Mouse (Mus musculus): ENCODE results near the gene Kbtbd7. TPM values are rescaled to one million over a fixed set of nuclear protein-coding genes. Genes with fewer than 3 reads are reported as not detected.

The Kbtbd7 gene
- polyA plus RNA-seq (2015; fragmentation: Nextera tagmentation; extraction: Ambion mirVana): 8.0 and 8.2 TPM in 2 replicates

GRCm38 (mm10) chr14:79425979-79426729 is at the start of gene Kbtbd7:
Kbtbd7 (plus strand) TSS chr14:79426511.
- H3K9me3 ChIP-seq (replicated peaks; ENCODE audit: control insufficient read depth, low read length): peaks cover 4% of the 10 kb centered on the region; the same call in 1 of the 2 replicates
- peak within 1 kb of the TSS; percentile 73 for H3K9ac ChIP-seq (ENCODE audit: low read length)
- under 1% methylated on average over 44 of the region's 44 CpGs for WGBS
- no peaks in the 10 kb centered on the region for H3K27me3 ChIP-seq (ENCODE audit: control insufficient read depth, insufficient read depth, low read length)
- no peaks in the 10 kb centered on the region for H3K4me1 ChIP-seq (ENCODE audit: control insufficient read depth, insufficient read depth, low read length)
- H3K36me3 ChIP-seq (ENCODE audit: control insufficient read depth, insufficient read depth): peaks cover 6% of the 10 kb centered on the region; the same call in 1 of the 2 replicates
- peak within 1 kb of the TSS; percentile 58 for H3K4me3 ChIP-seq (ENCODE audit: low read length)
- ATAC-seq (replicated peaks; ENCODE audit: extremely low read depth, insufficient read depth, low FRiP score): peak; percentile 99
- H3K4me2 ChIP-seq (ENCODE audit: low read depth, low read length): peak within 1 kb of the TSS; percentile 61
- H3K27ac ChIP-seq (ENCODE audit: low read length): peak within 1 kb of the TSS; percentile 90

- no peak for ATAC-seq (replicated peaks; ENCODE audit: extremely low read depth, insufficient read depth, low FRiP score)
- Histone ChIP-seq H3K4me3 (ENCODE audit: low read length) (no peak overlapping the region), H3K4me2 (ENCODE audit: low read depth, low read length) (no peak overlapping the region), H3K9me3 (replicated peaks; ENCODE audit: control insufficient read depth, low read length) (no peaks in the 10 kb centered on the region), H3K4me1 (ENCODE audit: control insufficient read depth, insufficient read depth, low read length) (no peaks in the 10 kb centered on the region), H3K27ac (ENCODE audit: low read length) (no peak overlapping the region), H3K27me3 (ENCODE audit: control insufficient read depth, insufficient read depth, low read length) (no peaks in the 10 kb centered on the region), H3K36me3 (ENCODE audit: control insufficient read depth, insufficient read depth) (peaks cover 16% of the 10 kb centered on the region; the same call in 1 of the 2 replicates), H3K9ac (ENCODE audit: low read length) (no peak overlapping the region)
These were observed 49.3 kb upstream of the Kbtbd7 start for GRCm38 (mm10) chr14:79377041-79377440.

DNA sequence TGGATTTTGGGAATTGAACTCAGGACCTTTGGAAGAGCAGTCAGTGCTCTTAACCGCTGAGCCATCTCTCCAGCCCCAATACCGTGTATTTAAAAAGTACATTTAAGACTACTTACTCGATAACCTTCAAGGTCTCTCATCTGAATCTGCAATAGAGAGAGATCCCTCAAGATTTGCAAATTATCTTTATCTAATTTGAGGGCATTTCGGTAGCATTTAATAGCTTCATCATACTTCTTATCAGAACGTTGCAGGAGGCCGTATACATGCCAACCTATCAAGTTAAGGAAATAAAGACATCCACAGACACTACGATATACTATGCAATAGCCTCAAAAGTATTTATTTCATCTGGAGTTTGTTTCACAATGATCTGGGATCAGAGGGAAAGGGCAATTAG is 43.2 kb upstream of the Kbtbd7 start:
- no peak for ATAC-seq (replicated peaks; ENCODE audit: extremely low read depth, insufficient read depth, low FRiP score)
- no peak overlapping the region for H3K9ac ChIP-seq (ENCODE audit: low read length)
- H3K4me1 ChIP-seq (ENCODE audit: control insufficient read depth, insufficient read depth, low read length): no peaks in the 10 kb centered on the region
- no peak overlapping the region for H3K4me3 ChIP-seq (ENCODE audit: low read length)
- no peaks in the 10 kb centered on the region for H3K27me3 ChIP-seq (ENCODE audit: control insufficient read depth, insufficient read depth, low read length)
- H3K9me3 ChIP-seq (replicated peaks; ENCODE audit: control insufficient read depth, low read length): no peaks in the 10 kb centered on the region
- WGBS: 93% methylated on average over 7 of the region's 7 CpGs
- peaks cover 18% of the 10 kb centered on the region for H3K36me3 ChIP-seq (ENCODE audit: control insufficient read depth, insufficient read depth)
- H3K4me2 ChIP-seq (ENCODE audit: low read depth, low read length): no peak overlapping the region
- H3K27ac ChIP-seq (ENCODE audit: low read length): no peak overlapping the region

GRCm38 (mm10) chr14:79388304-79388703 is 38.0 kb upstream of the Kbtbd7 start:
- no peaks in the 10 kb centered on the region for H3K9me3 ChIP-seq (replicated peaks; ENCODE audit: control insufficient read depth, low read length)
- H3K4me3 ChIP-seq (ENCODE audit: low read length): no peak overlapping the region
- no peak overlapping the region for H3K27ac ChIP-seq (ENCODE audit: low read length)
- H3K27me3 ChIP-seq (ENCODE audit: control insufficient read depth, insufficient read depth, low read length): no peaks in the 10 kb centered on the region
- no peak for ATAC-seq (replicated peaks; ENCODE audit: extremely low read depth, insufficient read depth, low FRiP score)
- no peak overlapping the region for H3K4me2 ChIP-seq (ENCODE audit: low read depth, low read length)
- H3K9ac ChIP-seq (ENCODE audit: low read length): no peak overlapping the region
- H3K36me3 ChIP-seq (ENCODE audit: control insufficient read depth, insufficient read depth): peaks cover 7% of the 10 kb centered on the region; the same call in 1 of the 2 replicates
- peaks cover 9% of the 10 kb centered on the region for H3K4me1 ChIP-seq (ENCODE audit: control insufficient read depth, insufficient read depth, low read length)
- 90% methylated on average over 3 of the region's 3 CpGs for WGBS

DNA sequence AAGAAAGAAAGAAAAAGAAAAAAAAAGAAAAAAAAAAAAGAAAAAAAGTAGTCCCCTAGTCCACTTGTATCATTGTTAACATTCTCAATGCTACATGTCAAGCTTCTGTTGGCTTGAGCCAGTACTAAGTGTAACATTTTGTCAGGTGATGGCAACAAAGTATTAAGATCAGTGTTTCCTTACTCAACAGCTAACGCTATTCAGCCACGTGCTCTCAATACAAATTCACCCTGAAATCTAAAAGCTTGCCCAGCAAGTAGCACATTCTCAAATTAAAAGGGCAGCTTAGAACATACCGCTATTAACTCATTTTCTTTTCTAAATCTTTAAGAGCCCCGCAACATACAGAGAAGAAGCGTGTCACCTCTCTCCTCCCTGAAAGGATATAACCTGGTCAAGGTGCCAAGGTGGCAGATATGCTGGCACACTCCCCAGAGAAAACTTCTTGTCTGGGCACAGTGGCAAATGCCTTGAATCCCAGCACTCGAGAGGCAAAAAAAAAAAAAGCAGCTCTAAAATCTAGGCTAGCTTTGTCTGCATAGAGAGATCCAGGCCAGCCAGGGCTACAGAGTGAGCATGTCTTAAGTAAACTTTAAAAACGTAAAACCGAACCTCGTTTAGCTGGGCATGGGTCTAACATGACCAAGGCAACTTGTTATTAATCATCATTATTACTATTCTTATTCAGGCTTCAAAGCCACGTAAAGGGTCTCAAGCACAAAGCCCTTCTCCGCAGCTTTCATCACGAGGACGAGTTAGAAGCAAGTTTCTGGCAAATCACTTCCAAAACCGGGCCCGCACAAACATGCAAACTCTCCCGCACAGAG is 36.7 kb upstream of the Kbtbd7 start:
- peak overlapping the region; percentile 75 for H3K4me3 ChIP-seq (ENCODE audit: low read length)
- no peak for ATAC-seq (replicated peaks; ENCODE audit: extremely low read depth, insufficient read depth, low FRiP score)
- H3K9ac ChIP-seq (ENCODE audit: low read length): peak overlapping the region; percentile 94
- no peaks in the 10 kb centered on the region for H3K27me3 ChIP-seq (ENCODE audit: control insufficient read depth, insufficient read depth, low read length)
- H3K4me2 ChIP-seq (ENCODE audit: low read depth, low read length): peak overlapping the region; percentile 75
- H3K9me3 ChIP-seq (replicated peaks; ENCODE audit: control insufficient read depth, low read length): no peaks in the 10 kb centered on the region
- under 1% methylated on average over 16 of the region's 16 CpGs for WGBS
- H3K4me1 ChIP-seq (ENCODE audit: control insufficient read depth, insufficient read depth, low read length): peaks cover 9% of the 10 kb centered on the region
- H3K36me3 ChIP-seq (ENCODE audit: control insufficient read depth, insufficient read depth): peaks cover 7% of the 10 kb centered on the region; the same call in 1 of the 2 replicates
- peak overlapping the region; percentile 95 for H3K27ac ChIP-seq (ENCODE audit: low read length)

DNA sequence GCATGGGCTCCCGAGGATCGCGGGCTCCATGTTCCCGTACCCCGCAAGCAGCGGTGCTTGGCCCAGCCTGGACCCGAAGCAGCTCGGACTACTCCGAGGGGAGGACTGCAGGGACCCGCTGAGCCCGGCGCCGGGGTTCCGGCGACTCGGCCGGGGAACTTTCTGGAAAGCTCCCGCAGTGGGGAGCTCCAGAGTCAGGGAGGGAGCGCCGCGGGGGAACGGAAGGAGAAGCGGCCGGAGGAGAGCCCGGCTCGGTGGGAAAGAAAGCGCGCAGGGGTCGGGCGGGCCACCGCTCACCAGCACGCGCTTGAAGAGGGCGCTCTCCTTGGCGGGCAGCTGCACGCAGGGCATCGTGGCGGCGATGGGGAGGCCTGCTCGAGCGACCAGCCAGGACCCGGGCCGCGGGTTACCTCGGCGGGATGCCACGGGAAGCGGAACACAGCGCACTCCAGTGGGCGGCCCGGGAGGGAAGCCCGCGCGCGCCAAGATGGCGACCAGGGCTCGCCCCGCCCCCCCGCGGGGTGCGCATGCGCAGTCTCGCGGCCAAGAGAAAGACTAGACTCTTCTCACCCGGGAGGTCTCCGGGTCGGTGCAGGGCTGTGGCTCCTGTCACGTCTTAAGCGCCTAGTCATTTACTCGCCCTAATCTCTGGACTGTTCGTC is 35.9 kb upstream of the Kbtbd7 start, which contains the start of gene Naa16:
Naa16 (minus strand) TSS at position 514 of the 662 bp plus-strand sequence.
- under 1% methylated on average over 69 of the region's 71 CpGs for WGBS
- peak; percentile 94 for ATAC-seq (replicated peaks; ENCODE audit: extremely low read depth, insufficient read depth, low FRiP score)
- Histone ChIP-seq H3K4me1 (ENCODE audit: control insufficient read depth, insufficient read depth, low read length) (peaks cover 9% of the 10 kb centered on the region), H3K27ac (ENCODE audit: low read length) (peak within 1 kb of the TSS; percentile 95), H3K9me3 (replicated peaks; ENCODE audit: control insufficient read depth, low read length) (no peaks in the 10 kb centered on the region), H3K9ac (ENCODE audit: low read length) (peak within 1 kb of the TSS; percentile 94), H3K27me3 (ENCODE audit: control insufficient read depth, insufficient read depth, low read length) (no peaks in the 10 kb centered on the region), H3K36me3 (ENCODE audit: control insufficient read depth, insufficient read depth) (peaks cover 5% of the 10 kb centered on the region; the same call in 1 of the 2 replicates), H3K4me2 (ENCODE audit: low read depth, low read length) (peak within 1 kb of the TSS; percentile 75), H3K4me3 (ENCODE audit: low read length) (peak within 1 kb of the TSS; percentile 75)

DNA sequence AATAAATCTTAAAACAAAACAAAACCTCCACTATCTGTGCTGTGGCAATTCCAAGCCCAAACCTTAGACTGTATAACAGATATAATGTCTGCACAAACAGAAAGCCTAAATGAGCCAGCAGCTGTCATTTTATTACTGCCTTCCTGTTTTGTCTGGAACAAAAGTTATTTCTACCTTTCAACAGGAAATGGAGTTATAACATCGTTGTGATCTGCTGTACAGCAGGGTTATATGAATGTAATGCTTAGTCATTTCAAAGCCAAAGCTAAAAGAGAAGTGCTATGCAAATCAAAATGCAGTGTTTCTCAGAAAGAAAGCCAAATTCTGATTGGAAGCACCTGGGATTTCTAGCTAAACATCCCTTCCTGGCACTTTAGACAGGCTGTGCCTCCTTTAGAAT is 33.0 kb upstream of the Kbtbd7 start:
- no peaks in the 10 kb centered on the region for H3K27me3 ChIP-seq (ENCODE audit: control insufficient read depth, insufficient read depth, low read length)
- no peak overlapping the region for H3K4me3 ChIP-seq (ENCODE audit: low read length)
- H3K27ac ChIP-seq (ENCODE audit: low read length): no peak overlapping the region
- H3K36me3 ChIP-seq (ENCODE audit: control insufficient read depth, insufficient read depth): no peaks in the 10 kb centered on the region
- H3K9me3 ChIP-seq (replicated peaks; ENCODE audit: control insufficient read depth, low read length): no peaks in the 10 kb centered on the region
- 48% methylated on average over 1 of the region's 1 CpGs for WGBS
- H3K9ac ChIP-seq (ENCODE audit: low read length): no peak overlapping the region
- peaks cover 10% of the 10 kb centered on the region for H3K4me1 ChIP-seq (ENCODE audit: control insufficient read depth, insufficient read depth, low read length)
- no peak overlapping the region for H3K4me2 ChIP-seq (ENCODE audit: low read depth, low read length)
- ATAC-seq (replicated peaks; ENCODE audit: extremely low read depth, insufficient read depth, low FRiP score): no peak

- H3K4me3 ChIP-seq (ENCODE audit: low read length): no peak overlapping the region
- no peaks in the 10 kb centered on the region for H3K36me3 ChIP-seq (ENCODE audit: control insufficient read depth, insufficient read depth)
- no peak overlapping the region for H3K9ac ChIP-seq (ENCODE audit: low read length)
- H3K4me1 ChIP-seq (ENCODE audit: control insufficient read depth, insufficient read depth, low read length): peaks cover 5% of the 10 kb centered on the region
- no peaks in the 10 kb centered on the region for H3K27me3 ChIP-seq (ENCODE audit: control insufficient read depth, insufficient read depth, low read length)
- no peak for ATAC-seq (replicated peaks; ENCODE audit: extremely low read depth, insufficient read depth, low FRiP score)
- no peak overlapping the region for H3K27ac ChIP-seq (ENCODE audit: low read length)
- no peaks in the 10 kb centered on the region for H3K9me3 ChIP-seq (replicated peaks; ENCODE audit: control insufficient read depth, low read length)
- no peak overlapping the region for H3K4me2 ChIP-seq (ENCODE audit: low read depth, low read length)
These were observed 31.7 kb upstream of the Kbtbd7 start for GRCm38 (mm10) chr14:79394564-79394963.
